Mouse (Mus musculus): ENCODE data around the gene Zfp1.

DNA sequence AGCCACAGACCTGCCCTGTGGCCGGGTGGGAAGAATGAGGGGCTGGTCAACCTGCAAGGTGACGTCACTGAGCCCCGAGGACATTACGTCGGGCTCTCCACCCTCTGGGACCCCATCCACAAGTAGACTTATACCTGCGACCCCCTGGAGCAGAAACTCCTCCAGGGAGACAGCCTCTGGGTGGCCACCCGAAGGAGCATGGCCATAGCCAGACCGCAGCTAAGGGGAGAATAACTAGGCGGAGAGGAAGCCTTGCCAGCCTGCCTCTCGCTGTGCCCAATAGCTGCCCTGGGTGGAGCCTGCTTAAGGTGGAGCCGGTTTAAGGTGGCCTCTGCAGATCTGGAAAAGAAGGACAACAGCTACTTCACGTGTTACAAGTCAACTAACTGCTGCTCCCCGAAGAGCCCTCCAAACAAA lies 13.1 kb upstream of the Zfp1 start, which contains the start of gene Ldhd:
- TF ChIP-seq EP300 (IDR thresholded peaks at IDR 0.05; ENCODE audit: low read depth) (no peak), CTCF (IDR thresholded peaks at IDR 0.05; ENCODE audit: low read depth) (no peak)

Measured in heart, postnatal 0 days (tissue).